In genomic region chr1:126829031-126829430, GRCm38 (mm10) we compare ENCODE assay signal across 11 mouse cellular contexts. TPM values are rescaled to one million over a fixed set of nuclear protein-coding genes. Genes with fewer than 3 reads are reported as not detected.
DNase-seq lines count a peak whose midpoint lies in the region; ATAC-seq and TF ChIP-seq lines count a peak whose summit lies in the region.
"Had no signal": no experiment of that assay in that cellular context is flagged by ENCODE, and none has a peak within 500 bp of the region (broad histone marks: within the 10 kb centered on the region; RNA-seq: fewer than 3 reads in every experiment).

No protein-coding gene starts in this region.

- H3K4me3 ChIP-seq in kidney, embryonic 15.5 days (replicated peaks) = no peak overlapping the region
- no peak overlapping the region; the same call in 1 of the 2 replicates for H3K4me3 ChIP-seq in midbrain, postnatal 0 days (ENCODE audit: low read depth, low read length)
- H3K4me3 ChIP-seq: liver, embryonic 13.5 days had no signal

- H3K36me3 ChIP-seq in kidney, embryonic 15.5 days = no peaks in the 10 kb centered on the region
- H3K36me3 ChIP-seq in midbrain, postnatal 0 days (ENCODE audit: insufficient read depth, low read length) = no peaks in the 10 kb centered on the region
- H3K36me3 ChIP-seq: liver, embryonic 13.5 days had no signal

- WGBS in kidney, embryonic 15.5 days = 80% methylated on average over 9 of the region's 9 CpGs
- WGBS in midbrain, postnatal 0 days = 37% methylated on average over 9 of the region's 9 CpGs

- H3K27ac ChIP-seq in kidney, embryonic 15.5 days = no peak overlapping the region
- H3K27ac ChIP-seq in midbrain, postnatal 0 days (ENCODE audit: low read depth, low read length) = no peak overlapping the region
- H3K27ac ChIP-seq: liver, embryonic 13.5 days had no signal

- H3K9me3 ChIP-seq in kidney, embryonic 15.5 days (replicated peaks) = no peaks in the 10 kb centered on the region
- H3K9me3 ChIP-seq in midbrain, postnatal 0 days (ENCODE audit: low read length) = no peaks in the 10 kb centered on the region
- H3K9me3 ChIP-seq: liver, embryonic 13.5 days had no signal

- 0 out of 2 replicates have a peak overlapping the region, but pooled peaks have one; percentile 12 for H3K4me2 ChIP-seq in kidney, embryonic 15.5 days
- H3K4me2 ChIP-seq in midbrain, postnatal 0 days (ENCODE audit: low read depth, low read length, poor library complexity, severe bottlenecking) = peak overlapping the region; percentile 39

- peak; percentile 14 for DNase-seq in adrenal gland, adult 2 months
- DNase-seq in adrenal gland, adult 8-10 months = no peak
- peak; percentile 28 for DNase-seq in kidney, adult 9 months
- no peak for DNase-seq in kidney, postnatal 25 days
- no peak for DNase-seq in midbrain, postnatal 0 days (ENCODE audit: low spot score)
- no peak for DNase-seq in cerebellum, adult 9-11 months
- DNase-seq in left cerebral cortex, adult 9 months (ENCODE audit: low spot score in 2 of 2) = no peak
- DNase-seq: liver, embryonic 13.5 days had no signal

- ATAC-seq in kidney, embryonic 15.5 days (replicated peaks; ENCODE audit: low FRiP score) = no peak
- ATAC-seq in midbrain, postnatal 0 days (ENCODE audit: low FRiP score) = no peak
- ATAC-seq: Patski had no signal

- peaks cover 15% of the 10 kb centered on the region for H3K4me1 ChIP-seq in kidney, embryonic 15.5 days
- H3K4me1 ChIP-seq in midbrain, postnatal 0 days (ENCODE audit: insufficient read depth, low read length) = no peaks in the 10 kb centered on the region

- H3K27me3 ChIP-seq in kidney, embryonic 15.5 days = peaks cover 16% of the 10 kb centered on the region; the same call in 1 of the 2 replicates
- no peaks in the 10 kb centered on the region for H3K27me3 ChIP-seq in midbrain, postnatal 0 days (ENCODE audit: insufficient read depth, low read length)
- H3K27me3 ChIP-seq: Patski had no signal

- TF ChIP-seq CTCF in midbrain, postnatal 0 days (IDR thresholded peaks at IDR 0.05) = no peak

- H3K9ac ChIP-seq in kidney, embryonic 15.5 days = no peak overlapping the region
- no peak overlapping the region for H3K9ac ChIP-seq in midbrain, postnatal 0 days (replicated peaks; ENCODE audit: low read length, poor library complexity, severe bottlenecking)
- H3K9ac ChIP-seq: liver, embryonic 13.5 days had no signal

RNA-seq across cellular contexts. Expression of gene Nckap5, which starts 1.6 kb away (rescaled TPM):
- 10 to 100 TPM; 49.0 to 74.8 TPM for total RNA-seq in adrenal gland, adult 2 months (2021)
- 21.9 and 27.1 TPM in 2 replicates for polyA plus RNA-seq in adrenal gland, adult 2 months (2012; rRNA removed)
- total RNA-seq in adrenal gland, adult 8-10 months (2022) = 10 to 100 TPM; 60.0 to 98.8 (median 71.8) TPM
- polyA plus RNA-seq in kidney, embryonic 15.5 days (2015; fragmentation: Nextera tagmentation; extraction: Ambion mirVana) = 2.6 and 4.4 TPM in 2 replicates
- total RNA-seq in midbrain, postnatal 0 days (2014; rRNA removed) = 7.8 and 8.7 TPM in 2 replicates
- polyA plus RNA-seq in midbrain, postnatal 0 days (2015; fragmentation: Nextera tagmentation; extraction: Ambion mirVana) = 5.3 and 6.3 TPM in 2 replicates
- total RNA-seq: neutrophil, adult 5-6 weeks had no signal

Comparison
In these comparisons a context has a peak if more than half of its experiments do, and no peak if none do; other contexts are left out.
1. DNase-seq: peak in adrenal gland, adult 2 months (single experiment) and kidney, adult 9 months (single experiment); none in adrenal gland, adult 8-10 months (single experiment), kidney, postnatal 25 days (0 of 2), midbrain, postnatal 0 days (single experiment), cerebellum, adult 9-11 months (single experiment) and left cerebral cortex, adult 9 months (0 of 2).